ENCODE assay signal across 8 mouse cellular contexts in genomic region chr13:48800850-48801546, GRCm38 (mm10).
DNase-seq lines count a peak whose midpoint lies in the region; ATAC-seq lines count a peak whose summit lies in the region.

No protein-coding gene starts in this region.

- H3K27me3 ChIP-seq in liver, embryonic 12.5 days (replicated peaks), result no peaks in the 10 kb centered on the region
- no peaks in the 10 kb centered on the region for H3K27me3 ChIP-seq in neural tube, embryonic 13.5 days

- peaks cover 46% of the 10 kb centered on the region for H3K36me3 ChIP-seq in liver, embryonic 12.5 days
- H3K36me3 ChIP-seq in neural tube, embryonic 13.5 days, result peaks cover 47% of the 10 kb centered on the region

- H3K9me3 ChIP-seq in liver, embryonic 12.5 days (replicated peaks), result no peaks in the 10 kb centered on the region
- no peaks in the 10 kb centered on the region for H3K9me3 ChIP-seq in neural tube, embryonic 13.5 days

- peak; percentile 61 for ATAC-seq in liver, embryonic 12.5 days
- ATAC-seq in neural tube, embryonic 13.5 days (ENCODE audit: low read depth), result peak; percentile 65

- H3K9ac ChIP-seq in liver, embryonic 12.5 days, result no peak overlapping the region
- no peak overlapping the region for H3K9ac ChIP-seq in neural tube, embryonic 13.5 days

- H3K27ac ChIP-seq in liver, embryonic 12.5 days, result no peak overlapping the region
- H3K27ac ChIP-seq in neural tube, embryonic 13.5 days (replicated peaks), result no peak overlapping the region

- 18% methylated on average over 11 of the region's 11 CpGs for WGBS in liver, embryonic 12.5 days (ENCODE audit: insufficient replicate concordance)
- WGBS in neural tube, embryonic 13.5 days, result 29% methylated on average over 11 of the region's 11 CpGs

- no peak overlapping the region for H3K4me3 ChIP-seq in liver, embryonic 12.5 days
- no peak overlapping the region for H3K4me3 ChIP-seq in neural tube, embryonic 13.5 days

- peak; percentile 32 to 70 for DNase-seq in layer of hippocampus, adult 18-20 months (ENCODE audit: low spot score in 2 of 2)
- DNase-seq in layer of hippocampus, adult 9-10 months (ENCODE audit: low spot score), result no peak
- DNase-seq in cerebellum, postnatal 4 days (ENCODE audit: low spot score in 2 of 2), result peak; percentile 66 to 80
- DNase-seq in gastrocnemius, adult 8-10 months (ENCODE audit: low spot score in 2 of 2), result peak; percentile 37 to 48
- DNase-seq in kidney, adult 18-20 months, result peak; percentile 67
- peak; percentile 56 to 57 for DNase-seq in thymus, adult 18-20 months

- no peak overlapping the region for H3K4me2 ChIP-seq in liver, embryonic 12.5 days
- no peak overlapping the region for H3K4me2 ChIP-seq in neural tube, embryonic 13.5 days

- H3K4me1 ChIP-seq in liver, embryonic 12.5 days, result peaks cover 12% of the 10 kb centered on the region
- 0 out of 2 replicates have a peak, but pooled peaks cover 7% of the 10 kb centered on the region for H3K4me1 ChIP-seq in neural tube, embryonic 13.5 days (replicated peaks)
